Mouse (Mus musculus) retina, adult 2 months (tissue): ENCODE data around the gene Inafm2.

Experiments
- DNase-seq: peaks from one replicate; pipeline ENCODE4 v3.0.0-alpha.2; 2012; ENCODE audit warnings: low read depth, low spot score

The Inafm2 gene

DNA sequence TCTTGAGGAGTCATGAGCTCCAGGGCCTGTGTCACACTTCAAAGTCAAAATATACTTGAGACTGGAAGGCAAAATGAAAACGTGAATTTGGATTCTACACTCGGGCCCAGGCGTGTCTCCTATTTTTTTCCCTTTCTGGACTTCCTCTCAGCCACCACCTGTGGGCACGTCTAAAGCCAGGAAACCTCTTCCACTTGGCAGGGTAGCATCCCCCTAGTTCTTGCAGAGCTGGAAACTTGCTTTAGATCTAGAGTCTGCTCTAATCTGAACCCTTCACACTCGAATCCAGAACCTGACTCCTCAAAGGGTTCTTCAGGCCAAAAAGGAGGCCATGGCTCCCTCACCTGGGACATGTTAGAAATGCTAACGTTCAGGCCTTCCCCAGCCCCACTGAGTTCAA is 9.8 kb downstream of the Inafm2 start:
- no peak for DNase-seq

DNA sequence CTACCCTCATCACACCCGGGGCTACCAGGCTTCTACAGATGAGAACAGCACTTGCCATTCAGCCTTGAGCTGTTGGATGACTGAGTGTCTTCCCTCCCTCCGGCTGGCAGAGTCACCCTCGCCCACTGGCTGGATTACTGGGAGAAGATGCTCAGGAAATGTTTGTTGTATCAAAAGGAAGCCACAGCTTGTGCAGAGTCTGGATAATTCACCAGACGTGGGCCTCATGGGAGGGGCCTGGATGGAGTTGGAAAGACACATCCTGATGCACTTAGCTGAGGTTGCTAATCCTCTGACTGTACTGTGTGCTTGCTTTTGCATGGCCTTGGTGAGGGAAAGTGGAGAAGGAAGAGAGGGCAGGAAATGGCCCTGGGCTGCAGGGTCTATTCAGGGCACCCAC is 10.5 kb downstream of the Inafm2 start:
- DNase-seq: no peak

DNA sequence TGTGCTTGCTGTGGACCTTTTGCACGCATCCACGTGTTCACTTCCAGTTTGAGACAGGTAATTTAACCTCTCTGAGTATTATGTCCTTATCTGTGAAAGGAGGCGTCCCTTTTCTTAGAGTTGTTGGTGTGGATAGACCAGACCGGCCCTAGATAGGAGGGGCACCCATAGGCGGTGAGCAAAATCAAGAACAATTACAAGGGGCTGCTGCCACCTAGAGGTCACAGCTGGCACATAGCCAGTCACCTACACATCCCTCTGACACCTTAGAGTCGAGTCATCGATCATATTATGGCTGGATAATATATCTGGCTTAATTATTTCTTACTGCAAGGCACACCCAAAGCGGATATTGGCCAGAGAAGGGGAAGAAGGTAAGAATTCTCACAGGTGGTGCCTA is 14.3 kb downstream of the Inafm2 start:
- no peak for DNase-seq

DNA sequence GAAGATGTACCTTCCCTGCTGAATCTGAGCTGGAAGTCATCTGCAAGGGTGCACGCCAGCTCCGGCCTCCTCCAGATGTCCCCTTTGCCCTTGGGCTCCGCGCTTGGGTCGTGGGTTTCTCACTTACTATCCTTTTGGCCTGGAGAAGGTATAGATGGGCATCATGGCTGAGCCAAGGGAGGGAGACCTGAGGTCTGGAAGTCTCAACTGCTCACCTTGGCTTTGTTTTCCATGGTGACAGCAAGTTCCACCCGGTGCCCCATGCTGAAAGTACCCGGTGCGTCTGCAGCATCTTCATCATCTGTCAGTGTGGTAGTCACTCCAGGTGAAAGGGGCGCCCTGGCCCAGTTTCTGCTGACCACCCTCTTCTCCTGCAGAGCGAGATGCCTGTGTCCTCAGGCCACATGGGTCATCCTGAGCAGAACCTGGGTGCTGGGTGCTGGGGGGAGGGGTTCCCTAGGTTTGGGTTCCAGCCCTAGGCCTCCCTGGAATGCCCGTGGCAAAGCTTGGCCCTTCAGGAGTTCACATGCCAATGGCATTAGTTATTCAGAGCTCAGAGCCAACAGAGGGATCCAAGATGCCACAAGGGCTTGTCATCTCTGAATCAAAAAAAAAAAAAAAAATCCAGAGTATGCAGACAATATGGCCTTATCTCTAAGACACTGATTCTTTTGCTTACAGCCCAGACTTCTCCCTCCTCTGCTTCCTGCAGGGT is 14.9 kb downstream of the Inafm2 start:
- no peak for DNase-seq

DNA sequence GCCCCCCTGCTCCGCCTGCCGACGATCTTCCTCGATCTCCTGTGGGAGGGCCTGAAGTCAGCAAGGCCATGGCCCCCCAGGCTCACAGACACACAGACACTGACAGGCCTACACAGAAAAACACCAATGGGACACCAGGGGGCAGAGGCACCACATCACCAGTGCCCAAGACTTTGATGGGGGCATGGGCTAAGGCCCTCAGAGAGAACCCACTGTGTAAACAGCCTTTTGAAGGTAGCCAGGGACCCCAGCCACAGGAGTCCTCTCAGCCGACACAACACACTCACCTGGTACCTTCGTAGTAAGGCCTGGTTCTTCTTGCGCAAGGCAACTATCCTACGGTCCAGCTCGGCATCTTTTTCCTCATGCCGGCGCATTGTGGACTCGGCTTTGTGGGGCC is 15.8 kb downstream of the Inafm2 start:
- no peak for DNase-seq

DNA sequence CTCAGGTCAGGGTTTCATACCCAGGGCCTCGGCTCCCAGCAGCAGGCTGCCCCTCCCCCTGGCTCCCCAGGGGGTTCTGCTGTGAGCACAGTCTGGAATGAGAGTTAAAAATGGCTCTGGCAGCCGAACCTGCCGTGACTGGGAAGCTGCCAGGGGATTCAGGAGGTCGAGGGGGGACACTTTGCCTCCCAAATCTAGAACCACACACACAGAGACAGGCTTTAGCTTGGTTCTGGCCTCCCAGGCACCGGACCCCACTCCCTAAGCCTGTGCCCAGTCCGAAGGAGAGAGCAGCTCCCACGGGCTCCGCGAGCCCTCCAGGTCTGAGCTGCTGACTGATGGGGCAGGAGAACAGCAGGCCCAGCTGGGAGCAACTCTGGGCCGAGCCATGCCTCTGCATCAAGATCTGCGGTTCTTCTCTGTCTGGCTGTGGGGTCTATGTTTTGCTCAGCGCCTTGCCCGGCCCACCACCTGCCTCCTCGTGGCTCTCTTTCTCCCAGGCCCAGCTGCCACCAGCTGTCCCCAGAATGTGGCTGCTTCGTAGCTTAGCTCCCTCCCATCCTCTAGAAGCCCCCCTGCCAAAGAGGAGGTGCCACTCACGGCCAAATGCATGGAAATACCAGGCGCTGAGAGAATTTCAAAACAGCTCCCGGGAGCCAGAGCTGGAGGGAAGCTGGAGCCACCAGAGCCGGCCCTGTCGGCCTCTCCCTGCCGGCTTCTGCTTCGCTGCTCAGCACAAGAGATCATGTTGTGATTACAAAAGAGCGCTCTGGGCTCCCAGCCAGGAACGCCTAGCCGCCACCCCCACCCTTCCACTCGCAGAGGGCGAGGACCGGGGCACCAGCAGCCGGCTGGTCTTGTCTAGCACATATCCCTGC is 16.6 kb downstream of the Inafm2 start, which contains the start of gene Ccdc9b:
Gene Ccdc9b (minus strand): TSS at position 756 of the 878 bp plus-strand sequence.
- no peak for DNase-seq

DNA sequence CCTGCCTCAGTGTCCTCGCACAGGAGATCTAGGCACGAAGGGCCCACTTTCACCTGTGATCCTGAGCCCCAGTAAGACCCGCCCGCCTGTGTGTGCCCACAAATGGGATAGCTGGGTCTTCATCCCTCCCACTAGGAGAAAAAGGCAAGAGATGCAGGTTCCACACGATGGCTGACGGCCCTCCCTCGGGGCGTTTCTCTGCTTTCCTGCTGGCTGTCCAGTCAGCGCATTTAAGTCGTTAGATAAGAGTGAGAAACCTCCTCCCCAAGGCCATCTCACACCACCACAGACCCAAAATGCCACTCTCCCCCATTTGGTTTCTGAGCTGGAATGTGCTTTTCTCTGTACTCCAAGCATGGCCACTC is 17.2 kb downstream of the Inafm2 start:
- DNase-seq: no peak

DNA sequence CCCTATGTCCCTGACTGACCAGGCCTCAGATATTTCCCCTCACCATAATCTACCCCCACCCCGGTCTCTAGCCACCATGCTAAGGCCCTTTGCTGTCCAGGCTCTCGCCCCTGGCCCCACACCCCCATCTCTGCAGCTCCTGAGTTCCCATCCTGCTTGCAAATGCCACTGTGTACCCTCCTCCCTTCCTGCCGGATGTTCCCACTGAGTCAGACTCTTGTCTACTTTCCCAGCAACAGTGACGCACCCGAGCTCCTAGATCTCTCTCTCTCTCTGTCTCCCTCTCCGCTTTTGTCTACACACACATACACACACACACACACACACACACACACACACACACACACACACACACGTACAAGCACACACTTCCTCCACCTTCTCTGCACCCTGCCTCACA is 17.9 kb downstream of the Inafm2 start:
- no peak for DNase-seq

DNA sequence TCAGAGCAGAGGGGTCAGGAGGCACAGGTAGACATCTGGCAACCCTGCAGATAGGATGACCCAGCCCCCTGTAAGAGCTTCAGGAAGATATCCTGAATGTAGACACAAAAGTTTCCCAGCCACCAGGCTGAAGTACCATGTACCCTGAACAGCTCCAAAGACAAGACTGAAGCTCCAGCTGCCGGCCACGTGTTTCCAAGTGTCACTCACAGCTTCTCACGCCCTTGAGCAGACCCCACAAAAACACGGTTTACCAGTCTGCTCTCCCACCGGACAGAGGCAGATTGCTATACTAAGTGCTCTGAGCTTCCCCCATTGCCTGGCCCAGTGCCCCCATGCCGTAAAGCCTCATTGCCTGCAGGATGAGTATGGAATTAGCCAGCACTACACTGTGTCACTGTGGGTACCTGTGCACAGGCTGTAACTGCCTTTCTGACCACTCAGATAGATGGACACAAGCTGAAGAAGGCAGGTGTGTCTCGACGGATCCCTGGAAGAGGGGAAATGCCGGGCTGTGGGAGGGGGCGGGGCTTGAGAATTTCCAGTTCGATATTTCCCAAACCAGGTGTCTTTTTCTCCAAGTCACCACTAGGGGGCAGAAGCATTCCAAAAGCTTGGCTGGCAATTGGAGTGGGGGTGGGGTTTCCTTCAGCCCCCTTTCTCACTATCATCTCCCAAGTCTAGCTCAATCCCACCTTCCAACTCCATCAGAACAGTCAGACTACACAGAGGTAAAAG is 18.7 kb downstream of the Inafm2 start:
- no peak for DNase-seq

DNA sequence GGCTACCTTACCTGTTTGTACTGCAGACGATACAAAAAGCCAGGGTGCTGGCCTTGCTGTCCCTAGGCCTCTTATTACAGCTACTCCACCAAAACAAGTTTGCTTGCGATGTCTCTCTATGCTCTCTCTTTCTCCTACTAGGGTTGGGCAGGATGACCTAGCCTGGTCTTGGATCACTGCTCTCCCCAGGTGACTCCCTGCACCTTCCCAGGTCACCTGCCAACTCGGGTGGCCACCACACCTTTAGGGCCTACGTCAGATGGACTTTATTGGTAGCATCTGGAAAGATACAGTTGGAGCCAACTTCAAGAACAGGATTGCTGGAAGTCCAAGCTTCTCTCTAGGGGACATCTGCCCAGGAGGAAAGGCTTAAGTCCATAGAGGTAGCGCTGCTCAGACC is 19.3 kb downstream of the Inafm2 start:
- DNase-seq: no peak

DNA sequence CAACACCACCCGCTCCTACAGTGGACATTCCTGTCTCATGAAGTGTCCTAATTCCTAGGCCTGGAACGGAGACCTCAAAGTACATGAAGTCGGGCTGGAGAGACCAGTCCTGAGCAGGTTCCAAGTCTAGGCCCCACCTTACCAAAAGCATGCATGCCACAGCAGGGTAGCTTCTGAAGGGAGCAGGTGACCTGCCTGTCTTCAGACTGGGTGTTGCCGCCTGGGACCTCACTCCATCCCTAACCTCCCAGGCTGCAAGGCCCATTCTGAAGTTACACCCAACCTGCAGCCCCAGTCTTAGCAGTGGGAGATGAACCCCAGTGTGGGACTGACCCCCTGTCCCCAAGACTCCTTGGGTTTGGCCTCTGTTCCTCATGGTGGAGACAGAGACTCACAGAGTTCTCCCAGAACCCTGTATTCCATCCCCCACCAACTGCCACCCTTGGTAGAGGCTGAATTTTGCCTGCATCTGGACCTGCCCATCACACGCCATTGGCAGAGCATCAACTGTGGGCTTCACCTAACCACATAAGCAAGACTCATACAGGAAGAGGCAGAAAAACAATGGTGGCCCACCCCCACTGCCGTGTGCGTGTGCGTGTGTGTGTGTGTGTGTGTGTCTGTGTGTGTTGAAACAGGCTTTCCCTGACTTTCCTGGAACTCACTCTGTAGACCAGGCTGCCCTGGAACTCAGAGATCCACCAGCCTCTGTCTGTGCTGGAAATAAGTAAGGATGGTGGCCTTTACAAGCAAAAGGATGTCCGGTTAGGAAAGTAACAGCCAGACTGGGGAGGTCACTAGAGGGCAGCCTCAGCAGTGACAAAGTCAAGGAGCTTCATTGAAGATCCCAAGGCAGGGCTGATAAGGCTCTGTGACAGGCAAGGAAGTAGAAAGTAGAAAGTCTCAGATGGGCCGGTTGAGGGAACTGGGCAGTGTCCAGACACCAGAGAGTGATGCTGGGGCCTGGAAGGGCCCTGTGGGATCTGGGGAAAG is 20.8 kb downstream of the Inafm2 start:
- no peak for DNase-seq

DNA sequence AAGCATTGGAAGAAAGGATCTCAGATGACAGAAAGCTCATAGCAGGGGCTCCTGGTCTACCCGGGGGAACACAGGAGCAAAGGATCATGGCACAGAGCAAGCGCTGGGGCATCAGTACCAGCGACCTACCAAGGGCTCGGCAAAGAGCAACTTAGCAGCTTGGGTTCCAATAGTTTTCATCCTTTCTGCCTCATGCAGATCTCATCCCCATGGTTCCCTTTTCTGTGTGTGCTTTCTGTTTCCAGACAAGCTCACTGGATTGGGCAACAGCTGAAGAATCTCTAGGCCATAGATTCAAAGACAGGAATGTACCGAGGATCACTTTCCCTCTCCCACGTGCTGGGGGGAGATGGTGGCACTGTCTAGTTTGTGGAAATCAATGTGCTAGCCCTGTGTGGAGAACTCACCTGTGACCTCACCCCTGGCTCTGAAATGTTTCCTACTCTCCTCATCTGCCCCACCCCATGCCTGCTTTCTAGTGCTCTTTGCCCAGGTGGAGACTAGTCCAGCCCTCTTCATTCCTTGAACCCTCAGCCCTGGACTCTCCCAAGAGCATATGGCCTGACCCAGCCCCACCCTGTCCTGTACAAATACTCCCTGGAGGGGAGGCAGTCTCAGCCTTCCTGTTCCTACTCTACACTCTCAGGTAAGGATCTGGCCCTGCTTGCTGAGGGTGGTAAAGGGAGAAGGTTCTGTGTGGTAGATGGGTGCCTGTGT is 26.8 kb downstream of the Inafm2 start, which contains the start of gene Phgr1:
Gene Phgr1 (plus strand): TSS at position 612 of the 717 bp plus-strand sequence.
- no peak for DNase-seq

DNA sequence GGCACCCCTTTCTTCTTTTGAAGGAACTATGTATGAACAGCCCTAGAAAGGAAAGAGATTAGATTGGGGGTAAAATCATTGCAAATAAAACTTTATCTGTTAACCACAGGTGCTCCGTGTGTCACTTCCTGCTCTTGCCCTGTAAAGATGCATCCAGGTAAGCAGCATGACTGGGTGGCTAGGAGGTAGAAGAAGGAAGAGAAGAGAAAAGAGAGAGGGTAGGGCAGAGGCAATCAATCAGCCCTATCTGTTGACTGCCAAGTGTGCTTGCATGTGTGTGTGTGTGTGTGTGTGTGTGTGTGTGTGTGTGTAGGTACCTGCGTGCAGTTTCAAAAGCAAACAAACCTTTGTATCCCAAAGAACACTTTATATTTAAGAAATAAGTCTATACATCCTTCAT is 29.0 kb downstream of the Inafm2 start:
- no peak for DNase-seq

DNA sequence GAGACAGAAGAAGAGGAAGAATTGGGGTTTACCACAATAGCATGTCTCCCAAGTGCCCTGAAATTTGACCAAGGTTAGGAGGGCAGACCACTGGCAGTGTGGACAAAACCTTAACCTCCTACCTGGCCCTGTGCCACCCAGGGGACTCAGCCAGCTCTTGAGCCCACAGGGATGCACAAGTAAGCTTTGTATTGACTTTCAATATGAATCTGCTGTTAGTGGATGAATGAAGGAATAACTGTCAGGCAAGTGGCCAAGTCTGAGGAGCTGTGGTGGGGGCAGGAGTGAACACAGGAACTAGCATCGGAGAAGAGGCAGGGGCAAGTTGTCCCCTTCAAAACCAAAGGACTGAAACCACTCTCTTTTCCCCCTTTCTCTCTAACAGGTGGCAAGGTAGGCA is 29.8 kb downstream of the Inafm2 start:
- DNase-seq: no peak

DNA sequence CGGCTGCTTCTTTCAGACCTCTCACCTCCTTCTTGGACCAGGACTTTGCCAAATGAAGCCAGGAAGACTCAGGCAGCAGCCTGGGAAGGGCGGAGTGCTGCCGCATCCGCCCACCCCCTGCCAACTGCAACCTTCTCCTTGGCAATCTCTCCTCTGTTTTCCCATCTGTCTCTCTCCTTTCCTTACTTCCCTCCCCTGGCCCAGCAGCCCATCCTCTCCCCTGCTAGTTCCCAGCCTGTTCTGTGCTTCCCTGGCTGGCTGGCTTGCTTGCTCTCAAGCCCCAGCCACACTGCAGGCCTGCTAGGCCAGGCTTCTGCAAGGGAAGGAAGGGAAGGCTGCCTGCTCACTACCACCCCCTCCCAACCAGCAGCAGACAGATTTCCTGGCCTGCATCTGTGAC is 30.3 kb downstream of the Inafm2 start:
- no peak for DNase-seq

DNA sequence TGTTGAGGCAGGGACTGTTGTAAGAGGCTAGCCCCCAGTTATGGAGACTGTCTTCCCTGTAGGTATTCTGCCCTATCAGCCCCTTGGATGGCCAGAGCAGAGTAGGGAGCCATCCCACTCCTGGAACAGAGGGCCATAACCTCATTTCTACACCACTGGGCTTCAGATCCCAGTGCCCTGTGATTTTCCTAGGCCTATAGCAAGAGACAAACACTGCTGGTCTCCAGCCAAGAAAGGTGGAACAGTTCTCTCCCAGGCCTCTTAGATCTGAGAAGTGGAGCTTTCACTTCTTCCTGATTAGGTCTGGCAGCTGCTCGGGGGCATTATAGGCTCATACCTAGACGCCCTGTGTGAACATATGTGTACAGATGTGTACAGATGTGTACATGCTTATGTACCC is 30.7 kb downstream of the Inafm2 start:
- DNase-seq: no peak

DNA sequence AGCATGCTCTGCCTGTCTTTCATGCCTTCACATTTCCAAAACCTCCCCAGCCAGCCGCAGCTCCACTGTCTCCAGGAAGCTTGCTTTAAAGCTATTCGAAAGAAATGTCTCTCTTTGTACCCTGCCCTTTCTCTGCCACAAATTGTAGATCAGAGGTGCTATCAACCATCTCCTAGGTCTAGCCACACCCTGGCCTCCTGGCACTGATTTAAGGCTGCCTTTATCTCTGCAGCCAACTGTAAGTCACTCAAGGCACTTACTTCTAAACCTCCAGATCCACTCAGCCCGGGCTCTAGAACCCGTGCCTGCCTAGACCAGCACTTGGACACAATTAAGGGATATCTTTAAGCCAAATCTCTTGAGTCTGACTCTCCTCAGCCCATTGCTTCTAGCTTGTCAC is 32.9 kb downstream of the Inafm2 start:
- DNase-seq: no peak

DNA sequence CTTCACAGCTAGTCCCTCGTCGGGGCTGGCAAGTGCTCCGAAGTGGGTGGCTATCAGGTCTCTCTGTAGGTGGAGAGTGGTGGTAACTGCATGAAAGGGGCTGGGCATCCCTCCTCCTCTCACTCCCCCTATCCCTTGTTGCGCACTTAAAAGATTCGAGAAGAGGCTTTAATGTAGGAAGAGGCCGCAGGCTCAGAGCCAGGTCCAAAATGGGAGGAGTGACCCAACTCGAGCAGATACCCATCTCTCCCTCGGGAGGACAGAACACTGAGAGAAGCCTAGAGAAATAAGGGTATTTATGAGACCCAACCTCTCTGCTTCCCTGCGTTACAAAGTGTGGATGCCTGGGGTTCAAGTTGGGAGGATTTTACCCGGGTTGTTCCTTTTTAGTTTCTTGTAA is 33.5 kb downstream of the Inafm2 start:
- DNase-seq: no peak

DNA sequence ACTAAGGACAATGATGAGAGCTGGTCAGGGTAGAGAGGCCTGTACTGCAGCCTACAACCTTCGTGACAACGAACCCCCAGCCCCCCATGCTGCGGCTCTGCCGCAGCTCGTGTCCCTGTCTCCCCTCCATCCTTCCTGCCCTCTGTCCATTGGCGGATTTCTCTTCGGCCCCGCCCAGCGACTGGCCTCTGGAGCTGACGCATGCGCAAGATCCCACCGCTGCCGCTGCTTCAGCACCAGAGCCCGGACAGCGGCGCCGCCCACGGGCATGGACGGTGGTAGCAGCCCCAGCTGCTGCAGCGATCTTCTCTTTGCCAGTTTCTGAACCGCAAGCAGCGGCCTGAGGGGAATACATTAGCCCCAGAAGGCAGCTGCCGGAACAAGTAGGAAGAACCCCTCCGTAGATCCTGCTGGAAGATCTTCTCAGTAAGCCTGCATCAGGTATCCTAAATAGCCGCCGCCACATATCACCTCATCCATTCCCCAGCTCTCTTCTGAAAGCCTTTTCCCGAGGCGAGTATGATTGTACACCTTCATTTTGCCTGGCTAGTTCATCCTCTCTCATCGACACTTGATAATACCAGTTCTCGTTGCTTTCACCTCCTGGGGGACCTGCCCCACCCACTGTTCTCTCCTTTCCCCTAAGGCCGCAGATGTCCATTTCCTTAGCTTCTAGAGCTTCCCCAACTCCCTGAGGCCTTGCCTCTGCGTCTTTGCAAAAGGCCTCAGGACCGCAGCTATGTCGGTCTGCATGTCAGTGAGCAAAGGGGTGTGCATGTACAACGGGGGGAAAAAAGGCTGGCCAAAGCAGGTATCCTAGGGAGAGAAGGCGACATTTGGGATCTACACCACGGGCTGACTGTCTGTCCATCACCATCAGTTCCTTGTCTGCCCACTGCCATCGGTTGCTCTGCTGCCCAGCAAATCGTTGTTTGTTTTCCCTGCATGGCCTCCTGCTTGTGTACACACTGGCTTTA is 34.2 kb downstream of the Inafm2 start, which contains the start of gene Disp2:
Gene Disp2 (plus strand): TSS at position 216 of the 977 bp plus-strand sequence.
- peak; percentile 82 for DNase-seq
